Mouse (Mus musculus): ENCODE measurements at regions not wholly inside any gene's neighbourhood (a gene's known extent, or its start where the extent isn't known, plus 50 kb on each side); places are given as distances from the start of the nearest gene placed in this dataset.

- no peak for TF ChIP-seq POLR2A (IDR thresholded peaks at IDR 0.05; ENCODE audit: control insufficient read depth, extremely low read depth, insufficient read depth, low read length, poor library complexity)
- TF ChIP-seq CTCF (IDR thresholded peaks at IDR 0.05; ENCODE audit: borderline replicate concordance, control insufficient read depth, extremely low read depth, insufficient read depth, low read length, poor library complexity) = no peak
Measured at GRCm38 (mm10) chr15:94077056-94077455, 388.2 kb downstream of the Adamts20 start.
